Mouse (Mus musculus): ENCODE measurements around the gene Svopl. TPM values are rescaled to one million over a fixed set of nuclear protein-coding genes. Genes with fewer than 3 reads are reported as not detected.

Svopl gene
- polyA plus RNA-seq, 1 experiment from 2014 or later: 0.85 TPM

DNA sequence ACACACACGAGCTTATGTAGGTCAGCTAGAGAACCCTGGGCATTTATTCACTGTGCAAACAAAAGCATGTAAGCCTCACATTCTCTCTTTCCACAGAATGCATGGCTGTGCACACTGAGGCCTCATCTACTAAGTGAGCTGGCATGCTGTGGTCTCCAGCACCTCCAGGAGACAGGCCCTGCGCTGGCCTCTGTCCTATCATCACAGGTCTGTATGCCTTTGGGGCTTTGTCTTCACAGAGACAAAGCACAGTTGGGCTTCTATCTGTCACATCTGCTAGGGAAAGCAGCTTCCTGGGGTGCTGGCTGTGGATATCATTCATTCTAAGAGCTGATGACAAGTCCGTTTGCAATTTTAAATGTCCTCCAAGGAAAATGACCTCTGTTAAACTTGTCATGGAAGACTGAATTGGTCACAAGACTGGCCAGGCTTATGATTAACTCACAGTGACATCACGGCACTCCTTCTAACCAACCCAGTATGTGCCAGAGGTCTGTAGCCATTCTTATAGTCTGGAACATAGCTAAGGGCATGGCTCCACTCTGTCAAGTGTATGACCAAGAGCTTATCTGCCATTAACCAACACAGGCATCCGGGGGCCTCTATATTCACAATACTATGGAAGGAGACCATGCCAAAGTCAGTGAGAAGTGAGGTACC is 25.5 kb upstream of the Svopl start:
- 68% methylated on average over 5 of the region's 5 CpGs for WGBS
- Histone ChIP-seq H3K4me3 (ENCODE audit: low read depth, low read length) (no peak overlapping the region), H3K36me3 (ENCODE audit: control insufficient read depth, insufficient read depth, low read length) (no peaks in the 10 kb centered on the region), H3K4me1 (ENCODE audit: control insufficient read depth, insufficient read depth, low read length) (no peaks in the 10 kb centered on the region), H3K4me2 (replicated peaks; ENCODE audit: low read depth, low read length) (no peak overlapping the region), H3K9ac (replicated peaks; ENCODE audit: low read depth, low read length) (no peak overlapping the region), H3K9me3 (ENCODE audit: control insufficient read depth, low read depth, low read length) (no peaks in the 10 kb centered on the region; the same call in 1 of the 2 replicates), H3K27me3 (ENCODE audit: control insufficient read depth, insufficient read depth, low read length) (no peaks in the 10 kb centered on the region), H3K27ac (ENCODE audit: low read length) (no peak overlapping the region)
- no peak for ATAC-seq (ENCODE audit: insufficient number of reproducible peaks, insufficient read depth, low FRiP score, low read depth)

DNA sequence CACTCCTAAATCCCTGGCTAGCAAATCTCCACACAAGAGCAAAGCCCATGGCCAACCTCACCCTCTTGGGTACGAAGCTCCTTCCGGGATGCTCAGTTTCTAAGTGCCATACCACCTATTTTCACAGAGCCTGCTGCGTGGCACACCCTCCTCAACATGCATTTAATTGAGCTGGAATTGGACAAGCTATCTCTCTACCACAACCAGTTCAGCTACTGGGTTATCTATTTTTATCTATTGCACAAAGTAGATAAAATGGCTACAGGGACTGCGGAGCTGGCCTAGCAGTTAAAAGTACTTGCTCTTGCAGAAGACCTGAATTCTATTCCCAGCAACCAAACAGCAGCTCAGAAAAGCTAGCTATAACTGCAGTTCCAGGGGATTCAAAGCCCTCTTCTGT is 24.5 kb upstream of the Svopl start:
- Histone ChIP-seq H3K27me3 (ENCODE audit: control insufficient read depth, insufficient read depth, low read length) (no peaks in the 10 kb centered on the region), H3K4me1 (ENCODE audit: control insufficient read depth, insufficient read depth, low read length) (no peaks in the 10 kb centered on the region), H3K4me3 (ENCODE audit: low read depth, low read length) (no peak overlapping the region), H3K27ac (ENCODE audit: low read length) (no peak overlapping the region), H3K9ac (replicated peaks; ENCODE audit: low read depth, low read length) (no peak overlapping the region), H3K4me2 (replicated peaks; ENCODE audit: low read depth, low read length) (no peak overlapping the region), H3K36me3 (ENCODE audit: control insufficient read depth, insufficient read depth, low read length) (no peaks in the 10 kb centered on the region), H3K9me3 (ENCODE audit: control insufficient read depth, low read depth, low read length) (no peaks in the 10 kb centered on the region; the same call in 1 of the 2 replicates)
- WGBS: 91% methylated on average over 4 of the region's 4 CpGs
- ATAC-seq (ENCODE audit: insufficient number of reproducible peaks, insufficient read depth, low FRiP score, low read depth): no peak

DNA sequence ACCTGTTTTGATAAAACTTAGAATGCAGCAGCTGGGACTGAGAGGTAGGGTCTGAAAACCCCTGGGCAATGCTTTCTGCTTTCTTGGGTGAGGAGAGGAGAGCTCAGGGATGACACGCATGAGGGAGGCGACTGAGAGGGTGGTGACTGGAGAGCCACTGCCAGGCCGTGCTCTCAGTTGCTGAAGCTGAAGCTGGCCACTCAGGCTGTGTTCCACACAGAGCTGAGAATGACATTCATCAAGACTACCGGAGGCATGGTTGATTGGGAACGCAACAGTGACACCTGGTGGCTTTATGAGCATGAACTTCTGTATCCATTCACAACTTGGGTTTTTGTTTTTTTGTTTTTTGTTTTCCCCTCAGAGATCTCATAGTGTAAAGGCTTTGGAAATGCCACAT is 19.4 kb upstream of the Svopl start:
- peak; percentile 69; the same call in 1 of the 2 replicates for ATAC-seq (ENCODE audit: insufficient number of reproducible peaks, insufficient read depth, low FRiP score, low read depth)
- no peaks in the 10 kb centered on the region for H3K27me3 ChIP-seq (ENCODE audit: control insufficient read depth, insufficient read depth, low read length)
- H3K9me3 ChIP-seq (ENCODE audit: control insufficient read depth, low read depth, low read length): no peaks in the 10 kb centered on the region
- no peak overlapping the region for H3K27ac ChIP-seq (ENCODE audit: low read length)
- no peak overlapping the region for H3K9ac ChIP-seq (replicated peaks; ENCODE audit: low read depth, low read length)
- no peaks in the 10 kb centered on the region for H3K36me3 ChIP-seq (ENCODE audit: control insufficient read depth, insufficient read depth, low read length)
- H3K4me2 ChIP-seq (replicated peaks; ENCODE audit: low read depth, low read length): no peak overlapping the region
- H3K4me3 ChIP-seq (ENCODE audit: low read depth, low read length): no peak overlapping the region
- 3% methylated on average over 5 of the region's 5 CpGs for WGBS
- H3K4me1 ChIP-seq (ENCODE audit: control insufficient read depth, insufficient read depth, low read length): 0 out of 2 replicates have a peak, but pooled peaks cover 5% of the 10 kb centered on the region

DNA sequence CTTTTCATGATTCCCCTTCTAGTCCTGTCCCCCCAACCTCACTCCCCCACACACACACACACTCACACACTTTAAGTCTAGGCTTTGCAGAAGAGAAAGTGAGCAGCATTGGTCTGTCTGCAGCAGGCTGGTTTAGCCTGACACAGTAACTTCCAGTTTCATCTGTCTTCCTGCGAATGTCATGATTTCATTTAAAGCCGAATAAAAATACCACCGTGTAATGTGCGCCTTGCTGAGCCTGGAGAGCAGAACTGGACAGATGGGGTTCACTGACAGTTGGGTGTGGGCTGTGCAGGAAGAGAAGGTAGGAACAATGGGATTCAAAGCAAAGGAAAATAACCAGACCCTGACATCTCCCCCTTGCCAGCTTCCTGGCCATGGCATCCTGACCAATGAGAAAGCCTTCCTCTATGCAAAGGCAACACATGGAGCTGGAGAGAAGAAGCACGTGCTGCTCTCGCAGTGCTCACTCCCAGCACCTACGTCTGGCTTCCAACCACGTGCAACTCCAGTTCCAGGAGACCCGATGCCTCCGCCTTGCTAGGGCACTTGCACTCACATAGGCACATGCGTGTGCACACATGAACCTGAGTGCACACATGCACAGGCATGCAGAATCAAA is 18.8 kb upstream of the Svopl start:
- no peak overlapping the region for H3K9ac ChIP-seq (replicated peaks; ENCODE audit: low read depth, low read length)
- H3K27me3 ChIP-seq (ENCODE audit: control insufficient read depth, insufficient read depth, low read length): no peaks in the 10 kb centered on the region
- H3K27ac ChIP-seq (ENCODE audit: low read length): no peak overlapping the region
- 0 out of 2 replicates have a peak, but pooled peaks cover 5% of the 10 kb centered on the region for H3K4me1 ChIP-seq (ENCODE audit: control insufficient read depth, insufficient read depth, low read length)
- ATAC-seq (ENCODE audit: insufficient number of reproducible peaks, insufficient read depth, low FRiP score, low read depth): no peak
- H3K9me3 ChIP-seq (ENCODE audit: control insufficient read depth, low read depth, low read length): no peaks in the 10 kb centered on the region
- no peak overlapping the region for H3K4me2 ChIP-seq (replicated peaks; ENCODE audit: low read depth, low read length)
- H3K36me3 ChIP-seq (ENCODE audit: control insufficient read depth, insufficient read depth, low read length): no peaks in the 10 kb centered on the region
- no peak overlapping the region for H3K4me3 ChIP-seq (ENCODE audit: low read depth, low read length)
- WGBS: 73% methylated on average over 11 of the region's 11 CpGs

DNA sequence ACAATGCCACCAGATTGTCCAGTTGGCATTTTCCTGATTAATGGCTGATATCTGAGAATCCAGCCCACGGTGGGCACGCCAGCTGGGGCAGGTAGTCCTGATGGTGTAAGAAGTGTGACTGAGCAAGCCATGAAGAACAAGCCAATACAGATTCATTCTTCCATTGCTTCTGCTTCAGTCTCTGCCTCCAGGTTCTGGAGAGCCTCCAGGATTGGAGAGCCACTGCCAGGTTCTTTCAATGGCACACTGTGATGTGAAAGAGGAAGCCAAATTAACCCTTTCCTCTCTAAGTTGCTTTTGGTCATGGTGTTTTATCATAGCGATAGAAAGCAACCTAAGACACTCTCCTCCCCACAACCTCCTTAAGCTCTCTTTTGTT is 18.3 kb upstream of the Svopl start:
- Histone ChIP-seq H3K36me3 (ENCODE audit: control insufficient read depth, insufficient read depth, low read length) (no peaks in the 10 kb centered on the region), H3K9ac (replicated peaks; ENCODE audit: low read depth, low read length) (no peak overlapping the region), H3K4me3 (ENCODE audit: low read depth, low read length) (no peak overlapping the region), H3K4me1 (ENCODE audit: control insufficient read depth, insufficient read depth, low read length) (0 out of 2 replicates have a peak, but pooled peaks cover 5% of the 10 kb centered on the region), H3K4me2 (replicated peaks; ENCODE audit: low read depth, low read length) (no peak overlapping the region), H3K9me3 (ENCODE audit: control insufficient read depth, low read depth, low read length) (no peaks in the 10 kb centered on the region), H3K27me3 (ENCODE audit: control insufficient read depth, insufficient read depth, low read length) (no peaks in the 10 kb centered on the region), H3K27ac (ENCODE audit: low read length) (no peak overlapping the region)
- ATAC-seq (ENCODE audit: insufficient number of reproducible peaks, insufficient read depth, low FRiP score, low read depth): no peak
- WGBS: 81% methylated on average over 3 of the region's 3 CpGs

DNA sequence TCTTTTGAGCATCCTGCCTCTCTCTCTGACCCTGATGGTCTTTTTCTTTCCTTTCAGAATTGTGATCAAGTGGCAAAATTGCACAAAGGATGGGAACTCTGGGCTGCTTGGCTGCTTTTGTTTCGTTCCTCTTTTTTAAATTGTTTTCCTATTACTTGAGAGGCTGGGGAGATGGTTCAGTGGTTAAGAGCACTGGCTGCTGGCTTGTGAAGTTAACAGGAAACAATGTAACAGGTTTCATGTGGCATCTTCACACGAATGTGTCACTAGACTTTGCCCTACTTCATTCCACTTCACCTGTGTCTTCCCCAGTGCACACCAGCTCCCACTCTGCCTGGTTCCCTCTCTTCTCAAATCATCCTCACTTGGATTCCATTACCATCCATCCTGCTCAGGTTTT is 17.8 kb upstream of the Svopl start:
- no peak for ATAC-seq (ENCODE audit: insufficient number of reproducible peaks, insufficient read depth, low FRiP score, low read depth)
- Histone ChIP-seq H3K4me3 (ENCODE audit: low read depth, low read length) (no peak overlapping the region), H3K27ac (ENCODE audit: low read length) (no peak overlapping the region), H3K36me3 (ENCODE audit: control insufficient read depth, insufficient read depth, low read length) (no peaks in the 10 kb centered on the region), H3K9me3 (ENCODE audit: control insufficient read depth, low read depth, low read length) (no peaks in the 10 kb centered on the region), H3K9ac (replicated peaks; ENCODE audit: low read depth, low read length) (no peak overlapping the region), H3K4me2 (replicated peaks; ENCODE audit: low read depth, low read length) (no peak overlapping the region), H3K4me1 (ENCODE audit: control insufficient read depth, insufficient read depth, low read length) (0 out of 2 replicates have a peak, but pooled peaks cover 5% of the 10 kb centered on the region), H3K27me3 (ENCODE audit: control insufficient read depth, insufficient read depth, low read length) (no peaks in the 10 kb centered on the region)
- 82% methylated on average over 2 of the region's 2 CpGs for WGBS

DNA sequence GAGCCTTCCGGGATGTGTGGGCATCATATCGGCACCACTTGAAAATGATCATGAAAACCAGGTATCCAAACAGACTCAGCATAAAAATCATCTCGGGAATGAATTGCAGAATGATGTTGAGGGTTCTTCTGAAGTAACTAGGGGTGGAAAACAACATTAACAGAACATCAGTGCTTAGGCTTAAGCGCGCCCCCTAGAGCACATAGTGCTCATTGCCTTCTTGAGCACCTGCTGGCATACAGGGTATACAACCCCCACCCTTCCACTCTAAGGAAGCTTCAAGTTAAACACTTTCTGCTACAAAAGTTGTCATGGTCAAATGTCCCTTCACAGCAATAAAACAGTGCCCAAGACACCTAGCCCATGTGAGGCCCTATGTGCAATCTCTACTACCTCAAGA is 12.0 kb upstream of the Svopl start:
- Histone ChIP-seq H3K27me3 (ENCODE audit: control insufficient read depth, insufficient read depth, low read length) (no peaks in the 10 kb centered on the region), H3K4me3 (ENCODE audit: low read depth, low read length) (no peak overlapping the region), H3K36me3 (ENCODE audit: control insufficient read depth, insufficient read depth, low read length) (no peaks in the 10 kb centered on the region), H3K9me3 (ENCODE audit: control insufficient read depth, low read depth, low read length) (no peaks in the 10 kb centered on the region), H3K27ac (ENCODE audit: low read length) (no peak overlapping the region), H3K9ac (replicated peaks; ENCODE audit: low read depth, low read length) (no peak overlapping the region), H3K4me1 (ENCODE audit: control insufficient read depth, insufficient read depth, low read length) (no peaks in the 10 kb centered on the region), H3K4me2 (replicated peaks; ENCODE audit: low read depth, low read length) (no peak overlapping the region)
- 50% methylated on average over 5 of the region's 5 CpGs for WGBS
- no peak for ATAC-seq (ENCODE audit: insufficient number of reproducible peaks, insufficient read depth, low FRiP score, low read depth)

DNA sequence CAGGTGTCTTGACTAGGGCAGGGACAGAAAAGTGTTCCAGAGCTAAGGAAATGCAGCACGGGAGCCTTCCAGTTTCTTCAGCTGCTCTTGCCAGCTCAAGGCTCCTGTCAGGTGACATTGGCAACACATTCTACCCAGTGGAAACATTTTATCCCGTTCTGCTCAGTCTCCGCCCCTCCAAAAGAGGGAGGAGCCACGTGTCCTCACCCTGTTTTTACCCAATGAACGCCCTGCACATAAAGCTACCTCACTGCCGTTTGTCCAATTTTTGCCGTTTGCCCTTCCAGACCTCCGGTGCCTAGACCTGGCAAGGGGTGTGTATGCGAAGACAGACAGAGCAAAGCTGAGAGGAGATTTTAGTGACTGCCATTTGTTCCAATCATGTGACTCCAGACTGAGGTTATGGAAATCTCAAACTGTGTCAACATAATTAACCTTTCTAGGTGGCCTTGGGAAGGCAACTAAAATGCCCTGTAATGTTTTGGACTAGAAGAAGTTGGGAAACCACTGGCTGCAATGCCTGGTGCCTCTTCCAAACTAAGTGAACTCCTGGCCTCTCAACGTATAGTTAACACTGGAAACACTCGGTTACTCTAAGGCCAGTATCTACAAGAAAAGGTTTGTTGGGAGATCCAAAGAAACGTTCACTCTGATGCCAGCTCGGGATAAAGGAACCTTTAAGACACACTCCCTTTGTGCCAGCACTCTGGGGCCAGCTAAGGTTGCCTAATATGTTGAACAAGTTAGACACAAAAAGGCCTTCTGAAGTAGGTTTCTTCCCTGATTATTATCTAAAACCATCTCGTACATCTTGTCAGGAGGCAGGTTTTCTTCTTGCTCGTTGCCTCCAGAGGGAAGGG is 8.9 kb upstream of the Svopl start:
- H3K27ac ChIP-seq (ENCODE audit: low read length): no peak overlapping the region
- ATAC-seq (ENCODE audit: insufficient number of reproducible peaks, insufficient read depth, low FRiP score, low read depth): no peak
- no peaks in the 10 kb centered on the region for H3K36me3 ChIP-seq (ENCODE audit: control insufficient read depth, insufficient read depth, low read length)
- H3K27me3 ChIP-seq (ENCODE audit: control insufficient read depth, insufficient read depth, low read length): no peaks in the 10 kb centered on the region
- H3K4me3 ChIP-seq (ENCODE audit: low read depth, low read length): no peak overlapping the region
- H3K9ac ChIP-seq (replicated peaks; ENCODE audit: low read depth, low read length): no peak overlapping the region
- H3K4me2 ChIP-seq (replicated peaks; ENCODE audit: low read depth, low read length): no peak overlapping the region
- H3K4me1 ChIP-seq (ENCODE audit: control insufficient read depth, insufficient read depth, low read length): no peaks in the 10 kb centered on the region
- H3K9me3 ChIP-seq (ENCODE audit: control insufficient read depth, low read depth, low read length): no peaks in the 10 kb centered on the region
- 78% methylated on average over 15 of the region's 15 CpGs for WGBS

Data from stomach, embryonic 14.5 days (tissue).